Mouse (Mus musculus) kidney, postnatal 14 days (tissue): ENCODE results near the gene Slc7a7.
"Not testable (repeated sequence)": the region's sequence is repeated elsewhere in the genome, so short reads cannot be mapped to it uniquely, and the experiment has no call there.

Experiments
- DNase-seq: peaks from one replicate; pipeline ENCODE4 v3.0.0; 2022; ENCODE audit warnings: mixed read lengths

The Slc7a7 gene

GRCm38 (mm10) chr14:54370595-54370994 lies 47.0 kb downstream of the Slc7a7 start:
- no peak for DNase-seq

GRCm38 (mm10) chr14:54369372-54369771 lies 48.2 kb downstream of the Slc7a7 start:
- no peak for DNase-seq

- DNase-seq, result no peak
Measured at GRCm38 (mm10) chr14:54367429-54368060, 50.0 kb downstream of the Slc7a7 start.

GRCm38 (mm10) chr14:54366581-54366980 lies 51.0 kb downstream of the Slc7a7 start:
- no peak for DNase-seq

GRCm38 (mm10) chr14:54365026-54365645 lies 52.4 kb downstream of the Slc7a7 start:
- no peak for DNase-seq

- no peak for DNase-seq
Measured at GRCm38 (mm10) chr14:54363156-54363555, 54.4 kb downstream of the Slc7a7 start.

GRCm38 (mm10) chr14:54360577-54361340 lies 56.8 kb downstream of the Slc7a7 start, which contains the start of gene Oxa1l:
Gene Oxa1l (plus strand): TSS chr14:54360834.
- peak; percentile 95 for DNase-seq

GRCm38 (mm10) chr14:54354406-54354805 lies 63.2 kb downstream of the Slc7a7 start:
- DNase-seq, result no peak

- no peak for DNase-seq
Measured at GRCm38 (mm10) chr14:54352314-54352713, 65.3 kb downstream of the Slc7a7 start.

GRCm38 (mm10) chr14:54350773-54351541 lies 66.6 kb downstream of the Slc7a7 start:
- not testable (repeated sequence) for DNase-seq

GRCm38 (mm10) chr14:54341807-54342206 lies 75.8 kb downstream of the Slc7a7 start:
- not testable (repeated sequence) for DNase-seq

GRCm38 (mm10) chr14:54340836-54341235 lies 76.7 kb downstream of the Slc7a7 start:
- no peak for DNase-seq

- DNase-seq, result peak; percentile 46
Measured at GRCm38 (mm10) chr14:54333452-54334189, 84.0 kb downstream of the Slc7a7 start.

- no peak for DNase-seq
Measured at GRCm38 (mm10) chr14:54332176-54333074, 85.2 kb downstream of the Slc7a7 start.

- DNase-seq, result no peak
Measured at GRCm38 (mm10) chr14:54331178-54331577, 86.4 kb downstream of the Slc7a7 start.

GRCm38 (mm10) chr14:54329201-54329600 lies 88.4 kb downstream of the Slc7a7 start:
- DNase-seq, result no peak

- no peak for DNase-seq
Measured at GRCm38 (mm10) chr14:54328548-54328947, 89.0 kb downstream of the Slc7a7 start.

GRCm38 (mm10) chr14:54324486-54324885 lies 93.1 kb downstream of the Slc7a7 start:
- DNase-seq, result no peak

- DNase-seq, result no peak
Measured at GRCm38 (mm10) chr14:54321556-54322376, 95.8 kb downstream of the Slc7a7 start.
